Mouse (Mus musculus): ENCODE measurements around the gene Hspa4. TPM values are rescaled to one million over a fixed set of nuclear protein-coding genes. Genes with fewer than 3 reads are reported as not detected.
"Not testable (repeated sequence)": the region's sequence is repeated elsewhere in the genome, so short reads cannot be mapped to it uniquely, and the experiment has no call there.

Hspa4 gene
- polyA plus RNA-seq, 1 experiment from 2014 or later = 110 TPM

GRCm38 (mm10) chr11:53324512-53324968 lies 24.3 kb upstream of the Hspa4 start, which contains the start of gene Zcchc10:
Gene Zcchc10 (plus strand): TSS chr11:53324679.
- ATAC-seq (ENCODE audit: insufficient number of reproducible peaks, insufficient read depth, low FRiP score, low TSS enrichment) = peak; percentile 67; the same call in 1 of the 2 replicates
- Histone ChIP-seq H3K4me2 (replicated peaks) (peak within 1 kb of the TSS; percentile 58), H3K9ac (peak within 1 kb of the TSS; percentile 75)

GRCm38 (mm10) chr11:53319867-53320266 lies 19.6 kb upstream of the Hspa4 start:
- not testable (repeated sequence) for H3K4me2 ChIP-seq (replicated peaks); H3K4me3 ChIP-seq; H3K36me3 ChIP-seq; H3K9me3 ChIP-seq; ATAC-seq (ENCODE audit: insufficient number of reproducible peaks, insufficient read depth, low FRiP score, low TSS enrichment); H3K4me1 ChIP-seq; H3K27me3 ChIP-seq; H3K27ac ChIP-seq; H3K9ac ChIP-seq
- WGBS = 93% methylated on average over 13 of the region's 13 CpGs

More at GRCm38 (mm10) chr11:53324512-53324968, 24.3 kb upstream of the Hspa4 start, which contains the start of gene Zcchc10:
- Histone ChIP-seq H3K4me1 (peaks cover 8% of the 10 kb centered on the region), H3K9me3 (no peaks in the 10 kb centered on the region), H3K4me3 (peak within 1 kb of the TSS; percentile 75), H3K27ac (peak within 1 kb of the TSS; percentile 72), H3K27me3 (no peaks in the 10 kb centered on the region), H3K36me3 (peaks cover 22% of the 10 kb centered on the region)
- under 1% methylated on average over 21 of the region's 21 CpGs for WGBS

- not testable (repeated sequence) for ATAC-seq (ENCODE audit: insufficient number of reproducible peaks, insufficient read depth, low FRiP score, low TSS enrichment); H3K4me1 ChIP-seq
- WGBS = 84% methylated on average over 3 of the region's 3 CpGs
These were observed 18.3 kb upstream of the Hspa4 start for GRCm38 (mm10) chr11:53318568-53318967.

GRCm38 (mm10) chr11:53318041-53318440 lies 17.8 kb upstream of the Hspa4 start:
- Histone ChIP-seq H3K4me1 (no peaks in the 10 kb centered on the region), H3K27ac (no peak overlapping the region), H3K4me3 (no peak overlapping the region), H3K9ac (no peak overlapping the region), H3K4me2 (replicated peaks) (no peak overlapping the region), H3K27me3 (no peaks in the 10 kb centered on the region), H3K9me3 (no peaks in the 10 kb centered on the region), H3K36me3 (no peaks in the 10 kb centered on the region)
- WGBS = 71% methylated on average over 7 of the region's 7 CpGs
- no peak for ATAC-seq (ENCODE audit: insufficient number of reproducible peaks, insufficient read depth, low FRiP score, low TSS enrichment)

More at GRCm38 (mm10) chr11:53318568-53318967, 18.3 kb upstream of the Hspa4 start:
- H3K27me3 ChIP-seq; H3K9ac ChIP-seq; H3K4me3 ChIP-seq; H3K9me3 ChIP-seq; H3K4me2 ChIP-seq (replicated peaks); H3K36me3 ChIP-seq; H3K27ac ChIP-seq: not testable (repeated sequence)

- Histone ChIP-seq H3K27ac (peak overlapping the region; percentile 12; the same call in 1 of the 2 replicates), H3K27me3 (no peaks in the 10 kb centered on the region), H3K9ac (no peak overlapping the region), H3K36me3 (no peaks in the 10 kb centered on the region), H3K4me3 (no peak overlapping the region), H3K9me3 (no peaks in the 10 kb centered on the region), H3K4me1 (no peaks in the 10 kb centered on the region), H3K4me2 (replicated peaks) (no peak overlapping the region)
- WGBS = 40% methylated on average over 6 of the region's 6 CpGs
- no peak for ATAC-seq (ENCODE audit: insufficient number of reproducible peaks, insufficient read depth, low FRiP score, low TSS enrichment)
These were observed 16.7 kb upstream of the Hspa4 start for GRCm38 (mm10) chr11:53316996-53317395.

- H3K4me1 ChIP-seq = no peaks in the 10 kb centered on the region
- WGBS = 33% methylated on average over 1 of the region's 1 CpGs
- H3K27me3 ChIP-seq = no peaks in the 10 kb centered on the region
- H3K36me3 ChIP-seq = no peaks in the 10 kb centered on the region
- ATAC-seq (ENCODE audit: insufficient number of reproducible peaks, insufficient read depth, low FRiP score, low TSS enrichment) = no peak
- H3K4me2 ChIP-seq (replicated peaks) = no peak overlapping the region
- no peaks in the 10 kb centered on the region for H3K9me3 ChIP-seq
- no peak overlapping the region for H3K27ac ChIP-seq
- H3K4me3 ChIP-seq = no peak overlapping the region
- no peak overlapping the region for H3K9ac ChIP-seq
These were observed 14.5 kb upstream of the Hspa4 start for GRCm38 (mm10) chr11:53314770-53315173.

GRCm38 (mm10) chr11:53312823-53313222 lies 12.6 kb upstream of the Hspa4 start:
- H3K27ac ChIP-seq; ATAC-seq (ENCODE audit: insufficient number of reproducible peaks, insufficient read depth, low FRiP score, low TSS enrichment); H3K9me3 ChIP-seq; H3K4me3 ChIP-seq; H3K4me2 ChIP-seq (replicated peaks); H3K36me3 ChIP-seq; H3K9ac ChIP-seq; H3K27me3 ChIP-seq: not testable (repeated sequence)
- H3K4me1 ChIP-seq = peaks cover 11% of the 10 kb centered on the region
- WGBS = 67% methylated on average over 1 of the region's 1 CpGs

- no peak overlapping the region for H3K9ac ChIP-seq
- no peak for ATAC-seq (ENCODE audit: insufficient number of reproducible peaks, insufficient read depth, low FRiP score, low TSS enrichment)
- no peaks in the 10 kb centered on the region for H3K9me3 ChIP-seq
- no peak overlapping the region for H3K27ac ChIP-seq
- peaks cover 14% of the 10 kb centered on the region for H3K4me1 ChIP-seq
- no peaks in the 10 kb centered on the region for H3K27me3 ChIP-seq
- no peak overlapping the region for H3K4me2 ChIP-seq (replicated peaks)
- 35% methylated on average over 1 of the region's 1 CpGs for WGBS
- no peaks in the 10 kb centered on the region for H3K36me3 ChIP-seq
- H3K4me3 ChIP-seq = no peak overlapping the region
These were observed 11.1 kb upstream of the Hspa4 start for GRCm38 (mm10) chr11:53311385-53311784.

- peaks cover 14% of the 10 kb centered on the region for H3K4me1 ChIP-seq
- H3K27me3 ChIP-seq = no peaks in the 10 kb centered on the region
- no peak overlapping the region for H3K4me3 ChIP-seq
- WGBS = 25% methylated on average over 2 of the region's 2 CpGs
- no peak for ATAC-seq (ENCODE audit: insufficient number of reproducible peaks, insufficient read depth, low FRiP score, low TSS enrichment)
- H3K27ac ChIP-seq = peak overlapping the region; percentile 67
- no peak overlapping the region for H3K9ac ChIP-seq
- no peaks in the 10 kb centered on the region for H3K36me3 ChIP-seq
- H3K4me2 ChIP-seq (replicated peaks) = no peak overlapping the region
- no peaks in the 10 kb centered on the region for H3K9me3 ChIP-seq
These were observed 8.6 kb upstream of the Hspa4 start for GRCm38 (mm10) chr11:53308884-53309310.

- Histone ChIP-seq H3K4me2 (replicated peaks) (no peak overlapping the region), H3K4me3 (no peak overlapping the region), H3K27ac (peak overlapping the region; percentile 67), H3K9me3 (no peaks in the 10 kb centered on the region), H3K9ac (no peak overlapping the region), H3K27me3 (no peaks in the 10 kb centered on the region), H3K4me1 (peaks cover 14% of the 10 kb centered on the region), H3K36me3 (no peaks in the 10 kb centered on the region)
- peak; percentile 47; the same call in 1 of the 2 replicates for ATAC-seq (ENCODE audit: insufficient number of reproducible peaks, insufficient read depth, low FRiP score, low TSS enrichment)
These were observed 8.1 kb upstream of the Hspa4 start for GRCm38 (mm10) chr11:53308251-53308864.

- Histone ChIP-seq H3K36me3 (no peaks in the 10 kb centered on the region), H3K4me2 (replicated peaks) (no peak overlapping the region), H3K9me3 (no peaks in the 10 kb centered on the region), H3K27me3 (no peaks in the 10 kb centered on the region), H3K27ac (0 out of 2 replicates have a peak overlapping the region, but pooled peaks have one; percentile 5), H3K4me1 (peaks cover 14% of the 10 kb centered on the region), H3K9ac (no peak overlapping the region), H3K4me3 (no peak overlapping the region)
- ATAC-seq (ENCODE audit: insufficient number of reproducible peaks, insufficient read depth, low FRiP score, low TSS enrichment) = no peak
- WGBS = 52% methylated on average over 10 of the region's 10 CpGs
These were observed 7.4 kb upstream of the Hspa4 start for GRCm38 (mm10) chr11:53307558-53308065.

GRCm38 (mm10) chr11:53306965-53307364 lies 6.7 kb upstream of the Hspa4 start:
- Histone ChIP-seq H3K36me3 (no peaks in the 10 kb centered on the region), H3K27ac (no peak overlapping the region), H3K9ac (no peak overlapping the region), H3K27me3 (no peaks in the 10 kb centered on the region), H3K4me3 (no peak overlapping the region), H3K4me2 (replicated peaks) (no peak overlapping the region), H3K4me1 (peaks cover 14% of the 10 kb centered on the region), H3K9me3 (no peaks in the 10 kb centered on the region)
- no peak for ATAC-seq (ENCODE audit: insufficient number of reproducible peaks, insufficient read depth, low FRiP score, low TSS enrichment)
- 88% methylated on average over 2 of the region's 2 CpGs for WGBS
